ENCODE assay signal across 9 mouse cellular contexts in the genomic region with DNA sequence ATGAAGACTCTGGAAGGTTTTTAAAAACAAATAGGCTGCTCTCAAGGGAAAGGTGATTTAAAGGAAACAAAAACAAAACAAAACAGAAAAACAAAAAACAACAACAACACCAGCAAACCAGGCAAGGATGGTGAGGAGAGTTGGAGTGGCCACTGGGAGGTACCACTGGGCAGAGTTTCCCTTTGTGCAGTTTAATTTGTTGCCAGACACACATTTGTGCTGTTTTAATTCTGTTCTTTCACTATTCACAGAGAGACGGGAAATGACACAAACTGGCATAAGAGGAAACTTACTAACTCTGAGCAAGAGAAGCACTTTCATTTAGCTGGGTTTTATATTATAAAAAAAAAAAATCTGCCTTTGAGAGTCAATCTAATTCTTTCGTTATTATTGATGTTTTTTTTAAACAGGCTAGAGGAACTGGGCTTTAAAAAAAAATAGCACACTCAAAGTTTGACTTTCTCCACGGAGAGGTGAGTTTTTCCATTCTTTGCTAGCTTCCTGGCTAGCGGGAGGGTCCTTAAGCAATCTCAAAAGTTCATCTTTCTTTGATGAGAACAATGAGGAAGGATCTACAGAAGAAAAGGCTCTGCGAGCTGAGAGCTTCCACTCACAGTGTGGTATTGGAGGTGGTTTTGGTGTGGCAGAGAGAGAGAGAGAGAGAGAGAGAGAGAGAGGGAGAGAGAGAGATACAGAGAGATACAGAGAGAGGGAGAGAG. TPM values are rescaled to one million over a fixed set of nuclear protein-coding genes. Genes with fewer than 3 reads are reported as not detected.
A peak's percentile ranks its signal among the peaks of the same experiment; 100 is the strongest.
DNase-seq lines count a peak whose midpoint lies in the region; ATAC-seq and TF ChIP-seq lines count a peak whose summit lies in the region.
"Had no signal": no experiment of that assay in that cellular context is flagged by ENCODE, and none has a peak within 500 bp of the region (broad histone marks: within the 10 kb centered on the region; RNA-seq: fewer than 3 reads in every experiment).

No protein-coding gene starts in this region.

- peaks cover 8% of the 10 kb centered on the region; the same call in 1 of the 2 replicates for H3K36me3 ChIP-seq in forebrain, postnatal 0 days (ENCODE audit: insufficient read depth)
- H3K36me3 ChIP-seq in forebrain, embryonic 13.5 days (ENCODE audit: poor library complexity, severe bottlenecking), result peaks cover 5% of the 10 kb centered on the region; the same call in 1 of the 2 replicates

- H3K4me3 ChIP-seq in forebrain, postnatal 0 days (ENCODE audit: low read depth, low read length), result no peak overlapping the region
- no peak overlapping the region for H3K4me3 ChIP-seq in forebrain, embryonic 13.5 days
- peak overlapping the region; percentile 50 for H3K4me3 ChIP-seq in lung, adult 2 months (replicated peaks; ENCODE audit: extremely low read depth, low read depth, low read length)
- H3K4me3 ChIP-seq in brown adipose tissue, adult 24 weeks (ENCODE audit: insufficient read depth, low read depth, low read length), result peak overlapping the region; percentile 40

- H3K4me1 ChIP-seq in forebrain, postnatal 0 days (ENCODE audit: insufficient read depth), result 0 out of 2 replicates have a peak, but pooled peaks cover 3% of the 10 kb centered on the region
- peaks cover 19% of the 10 kb centered on the region for H3K4me1 ChIP-seq in forebrain, embryonic 13.5 days
- peaks cover 11% of the 10 kb centered on the region for H3K4me1 ChIP-seq in lung, adult 2 months (ENCODE audit: control insufficient read depth, insufficient read depth, low read length)
- H3K4me1 ChIP-seq in brown adipose tissue, adult 24 weeks (ENCODE audit: control insufficient read depth, insufficient read depth, insufficient read length, low read length), result peaks cover 6% of the 10 kb centered on the region; the same call in 1 of the 2 replicates

- no peak overlapping the region for H3K27ac ChIP-seq in forebrain, postnatal 0 days (ENCODE audit: low read depth, low read length)
- no peak overlapping the region for H3K27ac ChIP-seq in forebrain, embryonic 13.5 days
- peak overlapping the region; percentile 97 for H3K27ac ChIP-seq in brown adipose tissue, adult 24 weeks (replicated peaks; ENCODE audit: low read depth, low read length)

- ATAC-seq in forebrain, postnatal 0 days, result no peak
- ATAC-seq in forebrain, embryonic 13.5 days, result no peak

- no peak overlapping the region for H3K4me2 ChIP-seq in forebrain, postnatal 0 days (ENCODE audit: low read depth)
- H3K4me2 ChIP-seq in forebrain, embryonic 13.5 days, result no peak overlapping the region

- no peak for TF ChIP-seq POLR2A in lung, adult 2 months (IDR thresholded peaks at IDR 0.05; ENCODE audit: borderline replicate concordance, extremely low read depth, low read depth, low read length)

- peak; percentile 21 for DNase-seq in forebrain, postnatal 0 days
- DNase-seq in lung, adult 2 months, result no peak
- DNase-seq in lung, postnatal 25 days (ENCODE audit: low spot score), result no peak
- DNase-seq in naive thymus-derived CD4-positive, alpha-beta T cell, adult 2 months (ENCODE audit: low read depth), result peak; percentile 82
- DNase-seq in adrenal gland, postnatal 10 days, result no peak
- no peak for DNase-seq in urinary bladder, adult 2 months (ENCODE audit: low spot score)
- DNase-seq: gastrocnemius, postnatal 36 days had no signal

- TF ChIP-seq CTCF in forebrain, postnatal 0 days (IDR thresholded peaks at IDR 0.05; ENCODE audit: low read depth), result 0 out of 2 replicates have a peak, but pooled peaks have one; percentile 33
- no peak for TF ChIP-seq CTCF in lung, adult 2 months (IDR thresholded peaks at IDR 0.05; ENCODE audit: insufficient read depth, low read length)

- no peak overlapping the region for H3K9ac ChIP-seq in forebrain, postnatal 0 days
- no peak overlapping the region for H3K9ac ChIP-seq in forebrain, embryonic 13.5 days

- 32% methylated on average over 5 of the region's 5 CpGs for WGBS in forebrain, postnatal 0 days
- WGBS in forebrain, embryonic 13.5 days, result 42% methylated on average over 5 of the region's 5 CpGs
- WGBS in lung, adult 2 months, result 9% methylated on average over 5 of the region's 5 CpGs

- H3K27me3 ChIP-seq in forebrain, postnatal 0 days (ENCODE audit: insufficient read depth, low read length), result no peaks in the 10 kb centered on the region
- H3K27me3 ChIP-seq in forebrain, embryonic 13.5 days, result no peaks in the 10 kb centered on the region

- H3K9me3 ChIP-seq in forebrain, postnatal 0 days (ENCODE audit: low read length), result no peaks in the 10 kb centered on the region
- H3K9me3 ChIP-seq in forebrain, embryonic 13.5 days (replicated peaks), result no peaks in the 10 kb centered on the region

RNA-seq across cellular contexts. Expression of a gene that starts 39.7 kb away (rescaled TPM):
- 13.7 and 14.3 TPM in 2 replicates for total RNA-seq in forebrain, postnatal 0 days (2014; rRNA removed)
- polyA plus RNA-seq in forebrain, postnatal 0 days (2015; fragmentation: Nextera tagmentation; extraction: Ambion mirVana), result 8.6 and 14.5 TPM in 2 replicates
- polyA plus RNA-seq in forebrain, embryonic 13.5 days (2015; fragmentation: Nextera tagmentation; extraction: Ambion mirVana), result 12.6 and 15.2 TPM in 2 replicates
- 17.7 and 20.1 TPM in 2 replicates for polyA plus RNA-seq in lung, adult 2 months (2012; rRNA removed)
- polyA plus RNA-seq in brown adipose tissue, adult 24 weeks (2012; ENCODE audit: insufficient read depth, insufficient read length, missing spikeins), result 5.0 and 8.5 TPM in 2 replicates
- total RNA-seq in adrenal gland, postnatal 10 days (2021), result 10 to 100 TPM; 25.8 to 31.5 TPM
- 15.8 and 19.7 TPM in 2 replicates for polyA plus RNA-seq in urinary bladder, adult 2 months (2012; rRNA removed)

Comparison
In these comparisons a context has a peak if more than half of its experiments do, and no peak if none do; other contexts are left out.
1. DNase-seq: peak in forebrain, postnatal 0 days (single experiment) and naive thymus-derived CD4-positive, alpha-beta T cell, adult 2 months (single experiment); none in lung, adult 2 months (single experiment), lung, postnatal 25 days (single experiment), adrenal gland, postnatal 10 days (single experiment) and urinary bladder, adult 2 months (single experiment).
2. H3K4me3 ChIP-seq: peak in lung, adult 2 months (single experiment) and brown adipose tissue, adult 24 weeks (single experiment); none in forebrain, postnatal 0 days (single experiment) and forebrain, embryonic 13.5 days (single experiment).